ENCODE assay signal across 9 mouse cellular contexts in the genomic region with DNA sequence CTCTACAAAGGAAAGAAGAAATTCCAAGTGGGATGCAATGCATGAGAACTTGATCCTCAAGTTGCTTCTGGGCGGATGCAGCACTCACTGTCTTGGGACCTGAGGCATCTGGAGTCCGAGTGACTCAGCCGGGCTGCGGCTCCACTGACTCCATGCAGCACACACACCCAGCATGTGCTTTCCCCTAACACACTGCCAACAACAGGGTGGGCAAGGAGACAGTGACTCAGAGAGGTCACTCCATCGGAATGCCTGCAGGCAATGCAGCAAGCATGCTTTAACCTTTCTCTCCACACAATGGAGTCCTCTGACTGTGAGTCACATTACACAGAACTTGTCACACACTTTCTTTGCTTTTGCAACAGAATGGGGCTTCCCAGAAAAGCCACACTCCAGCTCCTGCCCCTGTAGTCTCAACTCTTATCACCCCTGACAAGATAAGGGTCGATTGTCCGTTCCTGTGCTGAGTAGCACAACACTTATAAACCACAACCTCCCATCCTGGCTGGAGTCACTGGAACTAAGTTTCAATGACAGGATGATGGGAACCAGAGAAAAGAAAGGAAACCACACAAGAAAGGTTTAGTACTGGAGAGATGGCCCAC.
A peak's percentile ranks its signal among the peaks of the same experiment; 100 is the strongest.
DNase-seq lines count a peak whose midpoint lies in the region; TF ChIP-seq lines count a peak whose summit lies in the region.
"Had no signal": no experiment of that assay in that cellular context is flagged by ENCODE, and none has a peak within 500 bp of the region (broad histone marks: within the 10 kb centered on the region; RNA-seq: fewer than 3 reads in every experiment).

No protein-coding gene starts in this region.

- no peak for TF ChIP-seq POLR2A in embryonic fibroblast, embryonic 13.5 days (IDR thresholded peaks at IDR 0.05; ENCODE audit: low read depth, low read length)

- peak; percentile 35 for DNase-seq in embryo, embryonic 10.5 days (ENCODE audit: low spot score)
- DNase-seq in embryo, embryonic 9.5 days (ENCODE audit: extremely low spot score), result no peak
- DNase-seq in 3T3-L1 (ENCODE audit: low read depth, low spot score), result peak; percentile 99
- DNase-seq in heart, postnatal 10 days, result peak; percentile 65 to 72
- no peak for DNase-seq in frontal cortex, adult 2 months (ENCODE audit: extremely low spot score in 1 of 2, low spot score in 1 of 2)
- DNase-seq in B cell, adult 2 months, result no peak
- no peak for DNase-seq in frontal cortex, postnatal 14 days (ENCODE audit: low spot score in 2 of 2)
- DNase-seq: lung, embryonic 14.5 days had no signal

- peak overlapping the region; percentile 94 for H3K27ac ChIP-seq in embryonic fibroblast, embryonic 13.5 days (ENCODE audit: insufficient read depth, low read length)

- H3K4me3 ChIP-seq in embryonic fibroblast, embryonic 13.5 days (ENCODE audit: insufficient read depth, low read length), result no peak overlapping the region

- H3K4me1 ChIP-seq in embryonic fibroblast, embryonic 13.5 days (ENCODE audit: control insufficient read depth, insufficient read depth, low read length), result peaks cover 33% of the 10 kb centered on the region

- TF ChIP-seq CTCF in embryonic fibroblast, embryonic 13.5 days (IDR thresholded peaks at IDR 0.05; ENCODE audit: borderline replicate concordance, insufficient read depth, low read length), result no peak

- intact Hi-C loops in heart, postnatal 10 days (cut with DNase I), result loop anchor here (10.0 kb wide), 1 partner anchor 186 kb away; a partner anchor contains a TSS

Comparison
In these comparisons a context has a peak if more than half of its experiments do, and no peak if none do; other contexts are left out.
1. DNase-seq: peak in embryo, embryonic 10.5 days (single experiment), 3T3-L1 (single experiment) and heart, postnatal 10 days (2 of 2); none in embryo, embryonic 9.5 days (single experiment), frontal cortex, adult 2 months (0 of 2), B cell, adult 2 months (0 of 2) and frontal cortex, postnatal 14 days (0 of 2).